Mouse (Mus musculus) thymus, adult 2 months (tissue): ENCODE results near the gene Cttnbp2.

Experiments
- CTCF ChIP-seq: fragments of 200-500 bp; IDR thresholded peaks from 2 replicates; pipeline ENCODE4 v1.5.1; 2012; ENCODE audit warnings: mild to moderate bottlenecking, control low read depth, low read length, moderate library complexity, borderline replicate concordance; ENCODE audit not compliant: control insufficient read depth, poor library complexity, insufficient read depth; ENCODE audit errors: extremely low read depth
- POLR2A ChIP-seq: fragments of 200-500 bp; IDR thresholded peaks from 2 replicates; pipeline ENCODE4 v1.6.1; 2012; ENCODE audit warnings: mild to moderate bottlenecking, low read length, control low read depth, moderate library complexity; ENCODE audit not compliant: control insufficient read depth, poor library complexity, insufficient read depth; ENCODE audit errors: extremely low read depth

DNA sequence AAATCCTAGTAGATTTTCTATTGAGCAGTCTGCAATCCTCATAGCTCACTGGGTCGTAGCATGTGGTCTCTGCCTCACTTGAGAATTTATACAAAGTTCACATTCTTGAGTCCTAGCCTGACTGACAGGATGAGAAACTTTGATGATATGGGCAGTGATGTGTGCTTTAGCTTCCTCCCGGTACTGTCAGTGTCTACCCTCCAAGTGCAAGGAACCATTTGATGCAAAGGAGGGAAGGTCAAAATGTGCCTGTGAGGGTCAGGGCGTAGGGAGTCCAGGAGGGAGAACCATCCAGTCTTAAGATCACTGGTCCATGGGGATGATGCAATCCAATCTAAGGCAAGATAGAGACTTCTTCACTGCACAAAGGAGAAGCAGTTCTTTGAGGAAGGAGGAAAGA lies 179.2 kb downstream of the Cttnbp2 start:
- TF ChIP-seq POLR2A, result no peak
- no peak for TF ChIP-seq CTCF
